Mouse (Mus musculus) urinary bladder, postnatal 14 days (tissue): ENCODE data around the gene Hmg20a.

Source experiments
- DNase-seq: peaks from one replicate; pipeline ENCODE4 v3.0.0; 2021; ENCODE audit warnings: low spot score

Hmg20a gene

DNA sequence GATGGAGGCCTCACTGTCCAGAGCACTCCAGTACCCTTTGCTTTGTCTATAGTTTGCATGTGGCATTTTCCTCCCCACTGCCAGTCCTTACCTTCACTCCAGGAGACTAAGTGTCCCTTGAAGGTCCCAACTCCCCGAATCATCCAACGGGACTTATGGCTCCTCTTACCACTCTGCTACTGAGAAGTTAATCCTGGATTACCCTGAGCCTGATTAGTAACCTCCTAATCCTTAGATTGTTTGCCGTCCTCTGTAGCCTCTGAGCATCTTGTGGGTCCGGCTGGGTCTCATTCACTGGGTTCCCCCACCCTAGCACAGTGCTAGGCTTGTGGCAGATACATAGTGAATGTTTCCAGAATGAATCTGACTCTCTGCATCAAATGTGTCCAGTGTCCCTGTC is 109.5 kb downstream of the Hmg20a start:
- DNase-seq: no peak

DNA sequence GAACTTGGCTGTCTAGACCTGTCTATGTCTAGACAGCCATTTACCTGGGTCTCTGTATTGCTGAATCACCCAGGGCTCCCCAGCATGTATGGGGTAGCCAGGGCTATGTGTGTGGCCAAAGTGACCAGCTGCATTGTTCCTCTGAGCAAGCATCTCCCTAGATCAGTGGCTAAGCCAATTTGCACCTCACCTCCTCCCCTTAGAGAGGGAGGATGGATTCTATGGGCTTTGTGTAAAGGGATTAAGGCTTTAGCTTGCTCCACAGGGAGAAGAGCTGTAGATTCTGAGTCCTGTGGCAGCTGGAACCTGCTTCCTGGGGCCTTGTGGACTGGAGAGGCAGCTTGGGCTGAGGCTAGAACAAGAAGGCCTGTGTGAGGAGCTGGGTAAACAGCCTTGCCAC is 113.6 kb downstream of the Hmg20a start:
- no peak for DNase-seq

DNA sequence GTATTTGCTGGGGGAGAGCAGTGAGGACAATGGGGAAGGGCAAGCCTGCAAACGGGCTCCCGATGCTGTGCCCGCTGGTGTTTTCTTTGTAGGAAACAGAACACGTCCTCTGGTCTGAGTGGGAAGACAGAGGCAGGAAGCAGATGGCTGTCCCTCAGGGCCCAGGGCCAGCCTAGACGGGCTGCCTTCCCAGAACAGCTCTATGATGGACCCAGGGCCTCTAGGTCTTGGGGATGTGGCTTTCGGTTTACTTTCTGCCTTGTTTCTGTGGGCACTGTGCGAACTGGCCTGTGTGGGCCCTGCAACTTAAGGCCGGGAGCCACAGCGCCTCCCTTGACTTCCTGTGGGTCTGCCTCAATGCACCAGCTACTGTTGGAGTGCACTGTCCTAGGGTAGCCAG is 115.5 kb downstream of the Hmg20a start:
- no peak for DNase-seq

DNA sequence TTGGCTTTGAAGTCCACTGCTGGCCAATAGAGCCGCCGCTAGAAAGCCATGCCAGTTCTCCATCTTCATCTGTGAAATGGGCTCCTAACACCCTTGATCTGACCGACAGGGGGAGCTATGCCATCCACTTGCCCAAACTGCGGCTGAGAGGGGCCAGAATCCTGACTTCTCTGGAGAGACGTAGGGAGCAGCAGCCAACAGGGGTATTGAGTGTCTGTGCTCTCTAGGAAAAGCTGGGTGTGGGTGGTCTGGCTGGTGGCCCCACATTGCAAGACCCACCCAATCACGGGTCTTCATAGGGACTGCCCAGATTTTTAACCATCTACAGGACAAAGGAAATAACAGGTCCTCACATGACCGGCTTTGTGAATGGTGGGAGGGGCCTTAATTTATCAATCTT is 116.3 kb downstream of the Hmg20a start:
- DNase-seq: no peak

DNA sequence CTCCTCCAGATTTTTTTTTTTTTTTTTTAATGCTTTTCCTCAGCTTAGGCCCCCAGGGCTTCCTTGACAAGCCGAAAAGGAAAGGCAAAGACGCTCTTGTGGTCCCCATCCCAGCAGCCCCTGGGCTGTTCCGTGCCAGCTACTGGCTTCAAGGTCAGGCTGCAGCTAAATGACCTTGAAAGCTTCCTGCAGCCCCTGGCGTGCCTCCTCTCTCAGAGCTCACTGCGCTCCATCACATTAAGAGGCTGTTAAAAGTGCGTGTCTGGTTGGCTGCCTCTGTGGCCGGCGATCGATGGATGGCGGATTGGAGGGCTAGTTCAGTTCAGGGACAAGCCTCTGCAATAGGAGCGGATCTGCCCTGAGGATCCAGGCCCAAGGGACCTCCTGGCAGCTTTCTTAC is 117.0 kb downstream of the Hmg20a start:
- no peak for DNase-seq

DNA sequence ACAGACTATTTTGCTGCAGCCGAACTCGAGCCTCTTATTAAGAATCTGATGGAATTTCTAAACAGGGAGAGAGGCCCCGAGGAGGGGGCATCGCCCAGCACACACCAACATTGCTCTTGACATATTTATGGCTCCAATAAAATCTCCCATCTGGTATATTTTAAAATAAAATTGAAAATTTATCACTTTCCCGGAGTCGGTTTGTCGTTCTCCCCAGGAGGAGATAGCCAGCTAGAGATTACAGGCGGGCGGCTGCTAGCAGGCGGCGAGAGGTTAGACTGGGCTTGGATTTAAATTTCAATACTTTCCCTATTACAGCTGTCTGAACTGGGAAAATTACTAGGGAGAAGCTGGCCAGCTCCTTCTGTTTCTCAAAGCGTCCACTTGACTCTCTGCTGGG is 121.6 kb downstream of the Hmg20a start:
- no peak for DNase-seq

DNA sequence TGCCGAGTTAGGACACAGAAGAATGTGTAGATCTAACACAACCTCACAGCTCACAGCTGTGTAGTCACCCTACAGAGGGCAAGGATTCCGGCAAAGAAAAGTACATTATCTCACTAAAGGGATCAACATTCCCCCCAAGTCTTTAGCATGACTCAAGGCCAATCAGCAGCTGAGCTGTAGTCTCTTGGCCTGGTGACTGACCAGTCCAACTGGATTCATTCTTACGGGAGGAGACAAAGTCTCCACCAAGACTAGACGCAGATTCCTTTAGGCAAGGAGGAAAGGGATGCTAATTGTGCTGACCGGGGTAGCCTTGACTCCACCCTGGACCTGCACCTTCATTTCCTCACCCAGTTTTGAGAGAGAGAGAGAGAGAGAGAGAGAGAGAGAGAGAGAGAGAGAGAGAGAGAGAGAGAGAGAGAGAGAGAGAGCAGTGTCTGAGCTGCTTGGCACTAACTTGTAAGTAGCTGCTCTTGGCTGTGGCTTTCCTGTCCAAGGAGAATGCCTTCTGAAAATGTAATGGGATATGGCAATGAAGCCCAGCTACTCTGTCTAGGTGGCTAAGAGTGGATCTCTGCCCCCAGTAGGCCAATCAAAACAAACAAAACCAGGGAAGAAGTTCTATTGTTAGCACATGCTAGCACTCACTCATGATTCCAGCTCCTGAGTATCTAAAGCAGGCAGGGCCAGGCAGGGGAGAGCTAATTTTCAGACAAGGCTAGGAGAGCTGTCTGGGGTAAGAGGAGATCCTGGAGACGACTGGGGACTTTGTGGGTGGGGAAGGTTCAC is 126.5 kb downstream of the Hmg20a start:
- DNase-seq: peak; percentile 57
